Mouse (Mus musculus): ENCODE measurements around the gene Gramd1b.

The Gramd1b gene

DNA sequence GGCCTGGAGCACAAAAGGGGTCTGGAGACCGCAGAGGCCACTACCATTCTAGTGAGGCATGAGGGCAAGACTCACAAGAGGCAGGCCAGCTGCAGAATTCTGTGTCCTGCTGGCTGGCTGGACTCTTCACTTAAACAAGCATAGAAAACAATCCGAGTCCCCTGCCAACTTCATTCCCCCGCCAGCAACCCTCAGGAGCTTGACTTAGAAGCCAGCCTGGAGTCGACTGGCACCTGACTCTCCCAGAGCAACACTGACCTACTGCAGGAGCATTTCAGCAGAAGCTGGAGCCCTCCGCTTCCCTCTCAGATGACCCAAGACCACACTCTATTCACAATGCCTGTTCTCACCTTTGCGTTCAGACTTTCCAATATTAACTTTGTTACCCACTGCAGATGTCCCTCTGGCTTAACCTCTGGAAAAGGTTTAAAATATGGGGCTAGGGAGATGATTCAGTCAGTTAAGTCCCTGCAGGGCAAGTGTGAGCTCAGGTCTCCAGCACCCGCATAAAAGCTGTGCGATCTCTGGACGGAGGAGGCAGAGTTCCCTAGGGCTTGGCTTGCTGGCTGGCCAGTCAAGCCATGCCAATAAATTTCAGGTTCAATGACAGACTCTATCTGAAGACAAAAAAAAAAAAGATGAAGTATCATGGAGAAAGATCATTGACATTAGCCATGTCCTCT is 104.8 kb downstream of the Gramd1b start:
- DNase-seq (ENCODE audit: low spot score in 2 of 2): no peak

DNA sequence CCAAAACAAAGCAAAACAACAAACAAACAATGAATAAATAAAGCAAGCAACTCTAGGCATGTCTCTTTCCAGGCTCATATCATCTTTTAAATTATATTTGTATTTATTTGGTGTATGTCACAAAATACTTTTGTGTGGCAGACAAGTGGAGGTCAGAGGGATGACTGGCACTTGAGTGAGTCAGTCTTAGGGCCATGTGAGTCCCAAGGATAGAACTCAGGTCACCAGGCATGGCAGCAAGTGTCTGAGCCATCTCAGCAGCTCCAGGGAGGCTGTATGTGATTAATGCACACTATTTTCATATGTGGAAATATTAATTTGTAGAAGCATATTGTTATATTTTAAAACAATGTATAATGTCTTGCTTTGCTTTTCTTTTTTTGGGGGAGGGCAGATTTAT is 106.3 kb downstream of the Gramd1b start:
- no peak for DNase-seq (ENCODE audit: low spot score in 2 of 2)

DNA sequence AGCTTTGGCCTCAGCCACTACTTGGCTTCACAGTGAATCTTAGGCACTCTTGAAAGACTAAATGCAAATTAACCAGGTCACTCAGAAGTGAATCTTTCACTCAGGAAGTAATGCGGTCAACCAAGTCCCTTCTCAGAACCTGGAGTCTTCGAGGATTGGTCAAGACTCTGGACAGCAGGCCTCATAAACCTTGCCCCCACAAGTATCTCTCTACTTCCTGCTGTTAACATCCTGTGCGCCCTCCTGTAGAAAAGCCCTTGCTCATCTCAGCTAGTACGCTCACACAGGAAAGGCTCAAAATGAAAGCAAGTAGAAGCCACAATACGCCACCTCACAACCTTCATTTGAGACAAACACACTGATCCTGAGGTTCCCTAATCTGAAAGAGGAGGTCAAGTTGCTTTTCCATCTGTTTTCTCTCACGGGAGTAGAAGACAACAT is 107.7 kb downstream of the Gramd1b start:
- DNase-seq (ENCODE audit: low spot score in 2 of 2): no peak

DNA sequence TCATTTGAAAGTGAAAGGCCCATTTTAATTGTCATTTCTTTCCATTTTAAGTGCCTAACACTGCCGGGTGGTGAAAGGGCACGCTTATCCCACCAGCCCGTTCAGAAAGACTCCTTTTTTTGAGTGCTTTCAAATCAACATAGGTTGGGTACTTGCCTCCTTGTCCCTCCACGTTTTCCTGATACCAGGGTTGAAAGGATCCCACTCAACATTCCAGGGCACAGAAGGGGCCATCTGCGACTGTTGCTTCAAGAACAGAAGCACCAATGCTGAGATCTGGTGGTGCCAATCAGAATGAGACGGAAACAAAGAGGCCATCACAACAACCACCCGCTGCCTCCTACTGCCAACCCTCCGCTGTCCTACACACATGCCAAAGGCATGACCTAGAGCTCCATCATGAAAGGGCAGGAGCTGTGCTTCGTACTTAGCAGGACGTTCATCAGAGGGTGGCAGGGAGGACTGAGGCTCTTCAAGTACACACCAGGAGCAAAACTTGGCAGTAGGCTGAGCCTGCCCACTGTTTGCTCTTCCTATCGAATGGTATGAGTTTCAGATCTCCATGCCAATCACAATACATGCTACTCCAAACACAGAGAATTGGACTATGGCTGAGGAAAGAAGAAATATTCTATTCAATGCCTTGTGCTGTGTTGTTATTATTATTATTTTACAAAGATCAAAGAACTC is 108.7 kb downstream of the Gramd1b start:
- DNase-seq (ENCODE audit: low spot score in 2 of 2): no peak

DNA sequence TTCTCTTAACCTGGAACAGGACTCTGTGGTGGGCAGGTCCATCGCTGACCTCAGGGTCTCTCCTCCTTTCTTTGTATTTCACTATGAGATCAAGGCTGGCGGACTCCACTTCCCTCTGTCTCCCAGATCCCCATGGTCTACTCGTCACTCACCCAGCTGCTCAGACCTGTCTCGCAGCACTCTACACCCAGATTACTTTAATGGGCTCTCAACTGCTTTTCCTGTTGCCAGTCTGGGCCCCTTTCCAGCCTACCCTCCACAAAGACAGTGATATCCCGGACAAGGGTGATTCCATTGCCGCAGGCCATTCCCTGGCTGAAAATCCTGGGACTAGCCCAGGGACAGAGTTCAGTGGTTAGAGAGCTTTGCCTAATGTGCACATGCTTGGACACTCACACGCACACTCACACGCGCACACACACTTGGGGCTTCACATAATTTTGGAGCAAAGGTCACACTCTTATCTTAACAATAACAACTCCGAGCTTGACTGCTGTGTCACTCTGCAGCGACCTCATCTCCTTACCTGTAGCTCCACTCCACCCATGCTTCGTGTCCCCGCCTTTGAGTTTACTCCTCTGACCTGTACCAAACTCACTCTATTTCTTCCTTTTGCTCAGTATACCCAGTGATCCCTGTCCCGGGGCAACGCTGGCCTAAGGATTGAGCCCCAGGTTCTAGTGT is 110.4 kb downstream of the Gramd1b start:
- DNase-seq (ENCODE audit: low spot score in 2 of 2): no peak

DNA sequence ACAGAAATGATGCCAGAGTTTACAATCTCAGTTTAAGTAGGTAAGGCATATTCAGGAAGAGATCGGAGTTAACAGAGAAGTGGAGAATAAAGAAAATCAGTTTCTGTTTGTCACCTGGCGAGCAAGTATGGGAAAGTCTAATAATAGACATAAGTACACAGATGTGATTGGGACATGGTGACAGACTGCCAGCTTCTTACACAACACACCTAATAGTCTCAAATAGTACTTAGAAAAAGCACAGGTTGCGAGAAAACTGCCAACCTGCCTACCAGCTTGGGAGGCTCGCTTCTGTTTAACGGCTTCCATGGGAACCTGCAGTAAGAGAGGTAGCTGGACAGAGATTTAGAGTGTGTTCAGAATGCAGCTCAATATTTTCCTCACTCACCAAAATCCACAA is 112.4 kb downstream of the Gramd1b start:
- DNase-seq (ENCODE audit: low spot score in 2 of 2): no peak

DNA sequence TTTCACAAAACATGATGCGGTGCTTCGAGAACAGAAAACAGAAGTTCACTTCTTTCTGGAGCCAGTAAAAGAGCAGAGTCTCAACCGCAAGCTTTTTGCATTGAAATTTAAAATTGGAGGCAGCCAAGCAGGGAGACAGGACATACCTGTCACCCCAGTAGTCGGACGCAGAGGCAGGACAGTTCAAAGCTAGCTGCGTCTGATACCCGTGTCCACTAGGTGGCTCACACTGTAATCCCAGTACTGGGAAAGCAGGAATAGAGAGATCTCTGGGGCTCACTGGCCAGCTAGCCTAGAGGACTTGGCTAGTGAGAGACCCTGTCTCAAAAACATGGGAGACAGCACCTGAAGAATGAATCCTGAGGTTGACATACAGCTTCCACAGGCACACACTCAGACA is 115.0 kb downstream of the Gramd1b start:
- DNase-seq (ENCODE audit: low spot score in 2 of 2): peak in 1 of 2 experiments; percentile 47

DNA sequence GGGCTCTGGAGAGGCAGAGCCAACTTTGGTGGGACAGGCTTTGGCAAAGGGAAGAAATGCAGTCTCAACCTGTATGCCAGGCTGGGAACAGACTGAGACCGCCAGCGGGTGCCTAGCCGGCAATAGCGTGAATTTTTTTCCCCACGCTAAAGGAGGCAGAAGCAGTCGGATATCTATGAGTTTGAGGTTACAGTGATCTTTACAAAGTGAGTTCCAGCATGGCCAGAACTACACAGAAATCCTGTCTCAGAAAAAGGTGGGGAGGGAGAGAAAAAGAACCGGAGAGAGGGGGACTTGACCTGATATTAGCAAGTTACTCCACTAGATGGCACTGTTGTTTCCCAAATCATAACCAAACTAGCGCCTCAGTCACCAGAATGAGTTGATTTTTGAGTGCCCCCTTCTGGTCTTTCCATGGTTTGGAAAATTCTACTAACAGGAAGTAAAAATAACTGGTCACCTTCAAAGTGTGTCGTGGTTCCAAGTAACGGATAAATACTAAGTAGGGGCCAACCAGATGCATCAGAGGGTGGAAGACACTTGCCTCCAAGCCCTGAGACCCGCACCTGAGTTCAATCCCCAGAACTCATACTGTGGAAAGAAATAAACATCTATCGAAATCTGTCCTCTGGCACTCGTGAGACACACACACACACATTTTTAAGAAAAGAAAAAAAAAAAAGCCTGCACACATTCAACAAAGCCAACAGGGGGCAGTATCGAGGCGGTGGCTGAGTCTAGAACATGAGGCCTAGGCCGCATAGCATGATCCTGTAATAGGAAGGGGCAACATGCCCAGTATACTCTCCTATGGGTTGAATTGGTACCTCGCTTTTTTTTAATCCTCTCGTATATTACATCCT is 116.0 kb downstream of the Gramd1b start:
- DNase-seq (ENCODE audit: low spot score in 2 of 2): peak; percentile 72 to 74

DNA sequence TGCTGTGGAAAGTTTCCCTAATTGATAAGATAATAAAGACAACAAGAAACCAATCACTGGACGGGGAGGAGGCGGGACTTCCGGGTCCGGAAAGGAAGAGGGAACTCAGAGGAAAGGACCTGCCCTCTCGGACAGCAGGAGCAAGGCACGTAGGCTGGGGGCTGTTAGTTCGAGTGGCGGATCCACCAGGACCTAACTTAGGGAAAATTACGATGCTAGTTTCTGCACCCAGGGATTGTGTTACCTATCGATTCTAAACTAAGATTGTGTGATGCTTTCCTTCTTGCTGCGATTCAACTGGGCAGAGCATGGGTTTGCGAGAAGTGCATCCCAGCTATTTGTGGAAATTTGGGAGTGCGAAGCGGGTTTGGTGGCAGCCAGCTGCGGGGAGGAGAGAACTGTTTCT is 116.7 kb downstream of the Gramd1b start:
- peak; percentile 78 to 80 for DNase-seq (ENCODE audit: low spot score in 2 of 2)

DNA sequence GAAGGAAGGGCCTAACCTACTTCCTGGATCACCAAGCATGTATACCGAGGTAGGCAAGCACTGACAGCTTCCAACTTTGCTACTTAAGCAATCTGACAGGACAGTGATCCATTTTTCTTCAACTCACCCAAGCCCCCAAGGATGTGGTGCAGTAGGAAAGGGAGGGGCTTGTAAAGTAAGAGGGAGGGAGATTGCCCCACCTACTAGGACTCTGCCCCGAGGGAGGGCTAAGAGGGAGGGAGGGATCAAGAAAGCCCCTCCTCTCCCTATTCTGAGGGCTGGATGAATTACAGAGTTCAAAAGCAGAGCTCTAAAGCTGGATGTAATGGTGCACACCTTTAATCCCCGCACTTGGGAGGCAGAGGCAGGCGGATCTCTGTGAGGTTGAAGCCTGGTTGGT is 117.6 kb downstream of the Gramd1b start:
- DNase-seq (ENCODE audit: low spot score in 2 of 2): no peak

DNA sequence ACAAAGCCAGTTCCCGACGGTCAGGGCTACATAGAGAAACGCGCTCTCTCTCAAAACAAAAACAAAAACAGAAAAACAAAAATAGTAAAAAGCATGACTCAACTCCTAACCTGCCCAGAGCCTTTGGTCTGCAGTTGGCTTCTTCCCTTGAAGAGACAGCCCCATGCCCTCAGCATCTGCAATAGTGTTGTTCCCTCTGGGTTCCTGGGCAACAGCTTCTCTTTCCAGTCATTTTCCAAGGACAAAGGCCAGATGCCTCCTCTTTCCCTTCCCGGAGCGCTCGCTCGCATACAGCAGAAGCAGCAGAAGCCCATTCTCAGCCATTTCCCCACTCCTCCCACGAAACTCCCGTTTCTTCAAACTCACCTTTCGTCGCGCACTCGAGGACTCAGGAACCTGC is 118.3 kb downstream of the Gramd1b start:
- no peak for DNase-seq (ENCODE audit: low spot score in 2 of 2)

DNA sequence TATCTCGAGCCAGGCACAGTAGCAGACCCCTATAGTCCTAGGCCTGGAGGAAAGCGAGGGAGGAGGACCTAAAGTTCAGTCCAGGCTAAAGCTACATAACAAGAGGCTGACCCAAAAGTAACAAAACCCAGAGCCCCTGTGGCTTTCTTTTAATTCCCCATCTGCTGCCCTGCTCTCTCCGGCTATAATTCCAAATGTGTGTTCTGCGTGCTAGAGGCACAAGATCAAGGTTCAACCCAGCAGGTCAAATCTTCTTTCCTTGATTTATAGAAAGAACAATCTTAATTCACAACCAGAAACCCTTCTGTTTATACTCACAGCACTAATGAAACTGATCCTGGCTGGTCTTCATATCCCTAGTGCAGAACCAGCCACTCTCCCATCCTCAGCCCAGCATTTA is 118.9 kb downstream of the Gramd1b start:
- no peak for DNase-seq (ENCODE audit: low spot score in 2 of 2)

DNA sequence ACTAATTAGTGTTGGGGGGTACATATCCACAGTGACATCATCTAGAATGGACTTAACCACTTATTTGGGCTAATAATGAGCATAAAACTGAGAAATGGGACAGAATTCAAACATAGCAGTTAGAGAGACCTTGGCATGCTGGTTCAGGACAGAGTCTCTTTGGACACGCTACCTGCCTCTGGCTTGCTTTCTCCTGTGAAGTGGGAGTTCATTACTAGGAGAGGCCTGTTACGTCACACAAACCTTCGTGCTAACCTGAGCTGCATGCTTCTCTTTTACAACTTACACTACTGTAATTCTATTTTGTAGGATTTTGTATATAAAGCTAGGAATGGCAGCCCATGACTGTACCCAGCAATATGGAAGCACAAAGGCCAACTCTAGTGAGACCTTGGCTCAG is 120.3 kb downstream of the Gramd1b start:
- no peak for DNase-seq (ENCODE audit: low spot score in 2 of 2)

DNA sequence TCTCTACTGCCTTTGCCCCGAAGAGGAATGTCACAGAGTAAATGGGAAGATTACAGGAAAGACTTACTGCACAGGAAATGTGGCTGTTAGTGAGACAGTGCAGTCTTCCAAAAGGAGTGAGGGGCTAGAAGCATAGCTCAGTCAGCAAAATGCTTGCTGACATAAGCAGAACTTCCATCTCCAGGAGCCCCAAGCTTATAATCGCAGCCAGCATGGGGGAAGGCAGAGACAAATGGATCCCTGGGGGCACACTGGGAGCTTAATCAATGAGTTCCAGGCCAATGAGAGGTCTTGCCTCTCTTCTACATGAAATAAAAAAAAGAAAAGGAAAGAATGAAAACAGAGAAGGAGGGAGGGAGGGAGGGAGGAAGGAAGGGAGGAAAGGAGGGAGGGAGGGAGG is 122.1 kb downstream of the Gramd1b start:
- no peak for DNase-seq (ENCODE audit: low spot score in 2 of 2)

DNA sequence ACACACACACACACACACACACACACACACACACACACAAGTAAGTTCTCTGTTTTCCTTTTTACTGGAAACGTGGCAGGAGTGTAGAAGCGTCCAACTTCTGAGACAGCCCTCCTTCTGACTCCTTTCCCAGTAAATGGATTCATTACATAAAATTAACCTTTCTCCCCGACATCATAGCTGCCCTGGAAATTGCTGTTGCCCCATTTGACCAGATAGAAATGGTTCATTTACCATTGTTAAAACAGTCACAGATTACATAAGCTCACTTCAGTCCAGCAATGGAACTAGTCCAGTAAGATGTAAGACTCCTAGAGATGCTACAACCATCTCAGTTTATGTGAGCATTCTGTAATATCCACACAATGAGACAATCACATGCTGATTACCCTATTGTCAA is 122.8 kb downstream of the Gramd1b start:
- DNase-seq (ENCODE audit: low spot score in 2 of 2): no peak

DNA sequence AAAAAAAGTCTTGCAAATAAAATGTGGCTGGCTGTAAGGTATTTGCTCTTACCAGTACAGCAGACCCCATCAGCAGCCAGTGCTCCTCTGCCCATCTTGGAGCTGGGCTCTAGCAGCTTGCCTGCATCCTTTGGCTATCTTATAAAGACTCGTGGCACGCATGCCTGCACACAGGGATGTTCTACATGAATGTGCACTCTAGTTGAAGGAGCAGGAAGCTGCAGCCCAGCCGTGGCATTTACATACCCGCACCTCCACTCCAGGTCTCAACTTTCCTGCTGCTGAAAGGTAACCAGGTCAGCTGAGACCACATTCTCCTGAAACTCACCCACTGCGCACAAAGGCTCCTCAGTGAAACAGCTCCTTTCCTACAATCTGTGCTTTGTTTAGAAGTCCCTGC is 123.3 kb downstream of the Gramd1b start:
- DNase-seq (ENCODE audit: low spot score in 2 of 2): no peak

DNA sequence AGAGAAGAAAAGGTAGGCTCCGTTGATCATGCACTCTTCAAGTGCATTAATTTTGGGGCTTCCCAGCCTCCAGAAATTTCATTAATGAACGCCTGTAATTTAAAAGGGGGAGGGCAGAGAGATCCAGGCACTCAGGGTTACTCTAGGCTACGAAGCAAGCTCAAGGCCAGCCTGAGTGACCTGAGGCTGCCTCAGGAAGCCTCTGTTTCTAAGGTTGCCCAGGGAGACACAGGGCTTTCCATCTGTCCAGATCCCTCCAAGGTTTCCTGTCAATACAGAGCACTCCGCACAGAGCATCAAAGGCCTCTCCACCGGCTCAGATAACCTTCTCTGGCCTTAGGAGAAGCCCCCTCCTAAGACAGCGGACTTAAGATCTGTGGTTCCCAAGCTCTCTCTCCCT is 125.4 kb downstream of the Gramd1b start:
- DNase-seq (ENCODE audit: low spot score in 2 of 2): no peak

DNA sequence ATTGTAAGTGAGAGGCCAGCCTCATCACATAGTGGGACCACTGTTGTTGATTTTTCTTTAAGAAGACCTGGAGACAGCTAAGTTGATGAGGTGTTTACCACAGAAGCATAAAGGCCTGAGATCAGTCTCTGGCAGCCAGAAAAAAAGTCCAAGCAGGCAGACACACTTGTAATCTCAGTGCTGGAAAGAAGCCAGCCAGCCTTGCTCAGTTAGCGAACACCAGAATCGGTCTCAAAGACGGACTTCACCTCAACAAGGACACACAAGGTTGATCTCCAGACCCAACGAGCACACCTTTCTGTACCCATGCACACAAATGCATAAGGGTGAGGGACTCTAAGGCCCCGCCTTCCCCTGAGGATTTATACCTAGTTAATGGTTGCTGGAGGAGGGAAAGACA is 125.9 kb downstream of the Gramd1b start:
- peak in 1 of 2 experiments; percentile 66 for DNase-seq (ENCODE audit: low spot score in 2 of 2)

DNA sequence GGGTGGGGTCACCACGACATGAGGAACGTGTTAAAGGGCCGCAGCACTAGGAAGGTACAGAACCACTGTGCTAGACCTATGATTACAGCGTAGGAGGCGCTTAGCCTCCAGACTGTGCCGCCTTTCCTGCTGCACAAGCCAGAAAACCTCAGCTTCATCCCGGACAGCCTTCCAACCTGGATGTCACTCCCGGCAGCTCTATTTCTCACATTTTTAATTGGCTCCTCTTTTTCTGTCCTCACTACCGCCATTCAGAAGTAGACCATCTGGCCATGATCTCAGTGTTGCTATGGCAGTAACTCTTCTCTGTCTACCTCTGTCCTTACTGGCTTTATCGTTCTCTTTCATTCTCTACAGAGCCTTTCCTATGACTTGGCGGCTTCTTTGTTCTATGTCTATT is 126.5 kb downstream of the Gramd1b start:
- DNase-seq (ENCODE audit: low spot score in 2 of 2): peak; percentile 53 to 79

DNA sequence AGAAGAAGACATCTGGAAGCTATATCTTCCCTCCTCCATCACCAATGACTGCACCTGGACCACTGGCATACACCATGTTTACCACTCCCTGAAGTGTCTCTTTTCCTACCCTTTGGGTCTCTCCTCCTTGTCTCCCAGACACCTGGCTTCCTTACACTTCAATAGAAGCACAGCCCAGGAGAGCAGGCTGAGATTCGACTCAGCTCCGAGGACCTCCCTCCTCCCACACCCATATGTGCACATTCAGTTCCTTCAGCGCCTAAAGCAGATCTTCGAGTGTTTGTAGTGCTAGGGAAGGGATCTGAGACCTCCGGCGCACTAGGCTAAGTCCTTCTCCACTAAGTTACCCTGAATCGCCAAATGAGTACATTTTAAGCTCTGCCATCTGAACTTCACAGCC is 127.4 kb downstream of the Gramd1b start:
- peak in 1 of 2 experiments; percentile 68 for DNase-seq (ENCODE audit: low spot score in 2 of 2)

DNA sequence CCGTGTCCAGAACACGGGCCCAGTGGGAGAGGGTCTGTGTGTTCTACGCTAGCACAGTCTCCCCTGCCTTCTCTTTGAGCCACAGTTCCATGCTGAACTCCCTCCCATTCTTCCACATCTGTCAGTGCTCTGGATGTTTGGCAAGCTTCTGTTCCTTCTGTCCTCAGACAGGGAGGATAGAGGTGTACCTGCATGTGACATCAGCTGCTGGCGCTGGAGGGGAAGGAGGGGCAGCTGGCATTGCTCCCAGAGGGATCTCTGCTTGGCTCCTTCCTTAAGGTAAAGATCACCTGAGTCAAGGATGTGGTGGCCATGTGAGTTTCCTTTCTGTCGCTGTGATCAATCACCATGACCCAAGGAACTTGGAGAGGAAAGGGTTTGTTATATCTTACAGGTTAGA is 129.4 kb downstream of the Gramd1b start:
- no peak for DNase-seq (ENCODE audit: low spot score in 2 of 2)

DNA sequence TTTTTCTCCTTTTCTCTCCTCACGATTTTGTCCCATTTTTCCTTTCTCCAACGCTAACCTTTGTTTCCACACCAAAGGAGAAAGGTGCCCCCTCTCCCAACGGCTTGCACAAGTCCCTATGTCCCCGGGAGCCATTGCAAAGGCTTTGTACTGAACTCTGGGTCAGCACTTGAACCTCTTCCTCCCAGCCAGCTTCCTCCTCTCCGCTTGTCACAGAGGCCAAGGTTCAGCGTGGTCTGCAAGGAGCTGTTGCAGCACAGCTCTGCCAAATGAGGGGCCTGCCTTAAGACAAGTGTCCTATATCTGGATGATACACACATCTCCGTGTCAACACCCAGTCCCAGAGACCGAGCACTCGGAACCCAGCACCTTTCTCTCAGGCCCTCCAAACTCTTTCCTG is 130.3 kb downstream of the Gramd1b start:
- DNase-seq (ENCODE audit: low spot score in 2 of 2): no peak
